Mouse (Mus musculus) megakaryocyte, embryonic 14.5 days (primary cell): ENCODE data around the gene Cldn19.

Experiments
- FLI1 ChIP-seq: IDR thresholded peaks from 2 replicates; pipeline ENCODE4 v1.6.1; 2012; ENCODE audit warnings: low read length, inconsistent platforms, mixed read lengths
- GATA1 ChIP-seq: IDR thresholded peaks from 3 replicates; pipeline ENCODE4 v1.6.1; 2012; ENCODE audit warnings: mixed read lengths, low read length, inconsistent platforms, borderline replicate concordance

- TF ChIP-seq GATA1 = no peak
- TF ChIP-seq FLI1 = no peak
Observed at GRCm38 (mm10) chr4:119262483-119262882, 7.3 kb downstream of the Cldn19 start.
